Mouse (Mus musculus) kidney, postnatal 0 days (tissue): ENCODE measurements at regions not wholly inside any gene's neighbourhood (a gene's known extent, or its start where the extent isn't known, plus 50 kb on each side); places are given as distances from the start of the nearest gene placed in this dataset.

ENCODE experiments used
- ATAC-seq: fragments of 200-750 bp; cut with Nextera tagmentation; replicated peaks from 2 replicates; pipeline ENCODE4 v1.8.0; 2017; ENCODE audit warnings: low read depth, moderate number of reproducible peaks, moderate TSS enrichment, moderate library complexity; ENCODE audit not compliant: low FRiP score
- DNase-seq: peaks from one replicate; pipeline ENCODE4 v3.0.0-alpha.2; 2016; ENCODE audit warnings: low spot score
- H3K27ac ChIP-seq: fragments of 300-500 bp; sonication (generic); 2 replicates; pipeline ENCODE4 v1.5.1; 2014; ENCODE audit warnings: mild to moderate bottlenecking
- H3K27me3 ChIP-seq: fragments of 300-500 bp; sonication (generic); 2 replicates; pipeline ENCODE4 v1.6.1; 2014; ENCODE audit warnings: low read length, mixed read lengths; ENCODE audit not compliant: insufficient read depth
- H3K36me3 ChIP-seq: fragments of 300-500 bp; sonication (generic); 2 replicates; pipeline ENCODE4 v1.6.1; 2014; ENCODE audit warnings: low read length, mixed read lengths; ENCODE audit not compliant: insufficient read depth
- H3K4me1 ChIP-seq: fragments of 300-500 bp; sonication (generic); replicated peaks from 2 replicates; pipeline ENCODE4 v1.6.1; 2014; ENCODE audit warnings: antibody characterized with exemption, low read length, mixed read lengths; ENCODE audit not compliant: insufficient read depth
- H3K4me2 ChIP-seq: fragments of 300-500 bp; sonication (generic); 2 replicates; pipeline ENCODE4 v1.6.1; 2014; ENCODE audit warnings: mild to moderate bottlenecking, low read length, moderate library complexity, mixed read lengths
- H3K4me3 ChIP-seq: fragments of 300-500 bp; sonication (generic); replicated peaks from 2 replicates; pipeline ENCODE4 v1.5.1; 2014; ENCODE audit warnings: low read depth, low read length
- H3K9ac ChIP-seq: fragments of 300-500 bp; sonication (generic); 2 replicates; pipeline ENCODE4 v1.6.1; 2014; ENCODE audit warnings: low read depth, low read length
- H3K9me3 ChIP-seq: fragments of 300-500 bp; sonication (generic); replicated peaks from 2 replicates; pipeline ENCODE4 v1.6.1; 2016; ENCODE audit warnings: low read length, inconsistent platforms, mixed read lengths
- CTCF ChIP-seq: IDR thresholded peaks from 2 replicates; pipeline ENCODE4 v1.5.1; 2016; ENCODE audit warnings: antibody characterized with exemption, low read depth, mild to moderate bottlenecking, moderate library complexity
- WGBS: fragments of 180-500 bp; shearing (Covaris S2); extraction: QIAGEN DNeasy Blood & Tissue Kit; methylation state at CpG from one replicate; pipeline ENCODE4 v1.1.7; 2014; 5-methylcytosine and 5-hydroxymethylcytosine counted together

- peak; percentile 4 for DNase-seq
- H3K4me3 ChIP-seq, result no peak overlapping the region
- no peaks in the 10 kb centered on the region; the same call in 1 of the 2 replicates for H3K9me3 ChIP-seq
- H3K4me2 ChIP-seq, result no peak overlapping the region
- H3K9ac ChIP-seq, result no peak overlapping the region
- no peaks in the 10 kb centered on the region for H3K36me3 ChIP-seq
- H3K4me1 ChIP-seq, result no peaks in the 10 kb centered on the region
- TF ChIP-seq CTCF, result peak; percentile 56
- H3K27ac ChIP-seq, result no peak overlapping the region
- no peak for ATAC-seq
- no peaks in the 10 kb centered on the region for H3K27me3 ChIP-seq
Observed at GRCm38 (mm10) chr13:56992022-56992421, 96.2 kb upstream of the Trpc7 start.

DNA sequence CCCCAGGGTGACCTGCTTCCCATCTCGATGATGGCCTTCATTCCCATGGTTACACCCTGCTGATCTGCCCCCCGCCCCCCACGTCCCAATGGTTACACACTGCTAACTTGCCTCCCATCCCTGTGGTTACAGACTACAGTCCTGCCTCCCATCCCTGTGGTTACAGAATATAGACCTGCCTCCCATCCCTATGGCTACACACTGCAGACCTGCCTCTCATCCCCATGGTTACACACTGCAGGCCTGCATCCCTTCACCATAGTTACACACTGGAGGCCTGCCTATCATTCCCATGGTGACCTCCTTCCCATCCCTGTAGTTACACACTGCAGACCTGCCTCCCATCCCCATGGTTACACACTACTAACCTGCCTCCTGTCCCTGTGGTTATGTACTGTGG is 78.3 kb upstream of the Trpc7 start:
- Histone ChIP-seq H3K9ac (no peak overlapping the region), H3K27ac (no peak overlapping the region), H3K27me3 (no peaks in the 10 kb centered on the region), H3K4me1 (no peaks in the 10 kb centered on the region), H3K36me3 (no peaks in the 10 kb centered on the region), H3K4me2 (no peak overlapping the region), H3K9me3 (no peaks in the 10 kb centered on the region), H3K4me3 (no peak overlapping the region)
- TF ChIP-seq CTCF, result no peak
- WGBS, result 60% methylated on average over 3 of the region's 3 CpGs
- DNase-seq, result no peak
- no peak for ATAC-seq

DNA sequence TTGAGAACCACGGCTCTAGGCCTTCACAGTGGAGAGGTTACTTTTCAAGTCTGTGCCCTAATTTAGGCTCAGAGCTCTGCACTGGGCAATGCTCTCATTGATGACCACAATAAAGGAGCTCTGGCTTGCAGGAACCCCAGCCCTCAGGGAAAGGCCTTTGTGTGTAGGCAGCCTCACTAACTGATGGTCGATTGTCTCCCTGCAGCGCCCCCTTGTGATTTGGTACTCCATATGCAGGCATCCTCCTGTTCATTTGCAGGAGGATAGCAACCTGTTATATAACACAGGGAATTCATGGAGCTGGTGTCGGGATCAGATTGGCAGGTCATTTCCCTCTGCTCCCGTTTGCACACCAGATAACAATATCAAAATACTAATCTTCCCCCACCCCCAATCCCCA is 59.6 kb upstream of the Trpc7 start:
- Histone ChIP-seq H3K4me3 (no peak overlapping the region), H3K27me3 (no peaks in the 10 kb centered on the region), H3K9ac (no peak overlapping the region), H3K9me3 (no peaks in the 10 kb centered on the region; the same call in 1 of the 2 replicates), H3K4me1 (no peaks in the 10 kb centered on the region), H3K27ac (no peak overlapping the region), H3K36me3 (no peaks in the 10 kb centered on the region), H3K4me2 (no peak overlapping the region)
- ATAC-seq, result no peak
- 0 out of 2 replicates have a peak, but pooled peaks have one; percentile 19 for TF ChIP-seq CTCF
- WGBS, result 39% methylated on average over 5 of the region's 5 CpGs
- no peak for DNase-seq

DNA sequence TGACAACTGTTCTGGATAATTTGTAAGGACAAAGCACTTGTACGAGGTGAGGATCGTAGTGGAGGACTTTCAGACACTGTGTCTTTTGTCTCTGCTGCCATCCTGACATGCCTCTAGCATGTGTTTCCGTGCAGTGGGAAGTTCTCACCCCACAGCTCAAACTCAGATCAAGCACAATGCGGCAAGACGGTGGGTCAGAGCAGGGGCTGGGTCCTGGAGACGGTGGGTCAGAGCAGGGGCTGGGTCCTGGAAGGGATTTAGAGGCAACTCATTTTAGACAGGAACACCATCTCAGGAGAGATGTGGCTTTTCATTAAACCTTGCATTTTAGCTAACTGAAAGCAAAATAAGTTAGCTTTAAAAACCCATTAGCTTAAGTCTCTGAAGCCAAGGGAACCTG is 52.3 kb upstream of the Trpc7 start:
- Histone ChIP-seq H3K27me3 (no peaks in the 10 kb centered on the region), H3K9ac (no peak overlapping the region), H3K4me2 (no peak overlapping the region), H3K4me3 (no peak overlapping the region), H3K27ac (no peak overlapping the region), H3K4me1 (no peaks in the 10 kb centered on the region), H3K9me3 (no peaks in the 10 kb centered on the region), H3K36me3 (no peaks in the 10 kb centered on the region)
- 91% methylated on average over 6 of the region's 6 CpGs for WGBS
- DNase-seq, result no peak
- no peak for TF ChIP-seq CTCF
- ATAC-seq, result no peak

- WGBS, result 59% methylated on average over 7 of the region's 7 CpGs
- Histone ChIP-seq H3K36me3 (no peaks in the 10 kb centered on the region), H3K4me2 (no peak overlapping the region), H3K9ac (no peak overlapping the region), H3K9me3 (no peaks in the 10 kb centered on the region), H3K27me3 (no peaks in the 10 kb centered on the region), H3K4me3 (no peak overlapping the region), H3K27ac (no peak overlapping the region), H3K4me1 (no peaks in the 10 kb centered on the region)
- ATAC-seq, result no peak
- no peak for TF ChIP-seq CTCF
- no peak for DNase-seq
Observed at GRCm38 (mm10) chr13:56947266-56947665, 51.5 kb upstream of the Trpc7 start.
